Mouse (Mus musculus) brain, embryonic 14.5 days (tissue): ENCODE data around the gene Kcnq1.

Experiments used
- CTCF ChIP-seq: fragments of 200-500 bp; IDR thresholded peaks from 2 replicates; pipeline ENCODE4 v1.5.1; 2012; ENCODE audit warnings: inconsistent platforms, mild to moderate bottlenecking, moderate library complexity, borderline replicate concordance; ENCODE audit not compliant: insufficient read depth, insufficient read length; ENCODE audit errors: extremely low read depth
- POLR2A ChIP-seq: fragments of 200-500 bp; IDR thresholded peaks from 2 replicates; pipeline ENCODE4 v1.6.1; 2012; ENCODE audit warnings: mild to moderate bottlenecking, inconsistent platforms, borderline replicate concordance; ENCODE audit not compliant: poor library complexity, insufficient read depth, insufficient read length, severe bottlenecking; ENCODE audit errors: extremely low read depth

- TF ChIP-seq CTCF (no peak), POLR2A (no peak)
These were observed 369.7 kb downstream of the Kcnq1 start for GRCm38 (mm10) chr7:143475876-143476275.
